ENCODE assay signal across 9 mouse cellular contexts in the genomic region with DNA sequence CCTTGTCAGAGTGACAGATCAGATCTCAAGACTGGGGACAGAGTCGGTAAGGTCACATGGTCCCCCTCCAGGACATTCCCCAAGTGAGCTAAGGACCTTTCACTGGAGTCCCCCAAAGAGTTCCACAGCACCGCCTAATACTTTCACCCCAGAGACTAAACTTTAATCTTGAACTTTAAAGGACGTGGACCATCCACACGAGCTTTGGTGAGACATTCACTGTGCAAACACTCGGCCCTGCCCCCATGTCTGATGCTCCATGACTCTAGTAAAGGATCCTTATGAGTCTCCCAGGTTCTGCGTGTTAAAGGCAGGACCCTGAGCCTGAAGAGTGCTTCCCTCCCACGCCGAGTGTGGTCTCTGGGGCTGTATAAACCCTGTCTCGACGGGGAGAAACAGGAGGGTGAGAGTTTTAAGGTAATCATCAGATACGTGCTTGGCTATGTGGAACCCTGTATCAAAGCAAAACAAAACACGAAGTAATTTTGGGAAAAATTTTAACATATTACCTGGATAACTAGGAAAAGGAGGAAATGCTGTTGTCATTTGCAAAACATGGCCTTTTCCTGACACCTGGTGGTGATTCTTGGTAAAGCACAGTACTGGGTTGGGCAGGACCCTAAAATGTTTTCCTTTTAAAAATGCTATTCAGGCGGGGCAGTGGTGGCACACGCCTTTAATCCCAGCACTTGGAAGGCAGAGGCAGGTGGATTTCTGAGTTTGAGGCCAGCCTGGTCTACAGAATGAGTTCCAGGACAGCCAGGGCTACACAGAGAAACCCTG.
DNase-seq lines count a peak whose midpoint lies in the region; ATAC-seq and TF ChIP-seq lines count a peak whose summit lies in the region.
"Had no signal": no experiment of that assay in that cellular context is flagged by ENCODE, and none has a peak within 500 bp of the region (broad histone marks: within the 10 kb centered on the region; RNA-seq: fewer than 3 reads in every experiment).

No protein-coding gene starts in this region.

- peak; percentile 69 to 81 for TF ChIP-seq CTCF in CH12.LX (conservative IDR thresholded peaks at IDR 0.05 in 1 of 2, IDR thresholded peaks at IDR 0.05 in 1 of 2; ENCODE audit: low read depth in 2 of 2, low read length in 2 of 2)
- TF ChIP-seq CTCF in layer of hippocampus, adult 2 months (conservative IDR thresholded peaks at IDR 0.05), result peak; percentile 87

- no peak for TF ChIP-seq POLR2A in CH12.LX (IDR thresholded peaks at IDR 0.05; ENCODE audit: low read depth, low read length)

- H3K4me3 ChIP-seq in hindbrain, embryonic 11.5 days (ENCODE audit: low read depth, low read length), result no peak overlapping the region
- no peak overlapping the region for H3K4me3 ChIP-seq in hindbrain, embryonic 10.5 days
- H3K4me3 ChIP-seq in CH12.LX (replicated peaks in 1 of 3; ENCODE audit: low read depth in 2 of 3, low read length in 2 of 3, poor library complexity in 1 of 3), result no peak overlapping the region
- no peak overlapping the region for H3K4me3 ChIP-seq in layer of hippocampus, adult 2 months
- H3K4me3 ChIP-seq in midbrain, embryonic 13.5 days (replicated peaks), result no peak overlapping the region
- H3K4me3 ChIP-seq: neural tube, embryonic 12.5 days had no signal

- dilution Hi-C loops in CH12.LX (cut with MboI; ENCODE audit: extremely low pct_ligation_motif_present, extremely low pct_unique_long_range_greater_than_20kb, low sequenced_read_pairs), result no loop called here

- no peaks in the 10 kb centered on the region for H3K9me3 ChIP-seq in hindbrain, embryonic 11.5 days (ENCODE audit: control insufficient read depth, low read length)
- H3K9me3 ChIP-seq in hindbrain, embryonic 10.5 days, result no peaks in the 10 kb centered on the region
- H3K9me3 ChIP-seq in CH12.LX (replicated peaks; ENCODE audit: low read length), result no peaks in the 10 kb centered on the region
- no peaks in the 10 kb centered on the region for H3K9me3 ChIP-seq in midbrain, embryonic 13.5 days
- H3K9me3 ChIP-seq: neural tube, embryonic 12.5 days had no signal

- no peak for TF ChIP-seq EP300 in CH12.LX (IDR thresholded peaks at IDR 0.05; ENCODE audit: low read length)

- H3K27me3 ChIP-seq in hindbrain, embryonic 11.5 days (ENCODE audit: control insufficient read depth, insufficient read depth, low read length), result no peaks in the 10 kb centered on the region
- no peaks in the 10 kb centered on the region for H3K27me3 ChIP-seq in hindbrain, embryonic 10.5 days (ENCODE audit: insufficient read depth, poor library complexity, severe bottlenecking)
- H3K27me3 ChIP-seq in CH12.LX (replicated peaks), result no peaks in the 10 kb centered on the region
- no peaks in the 10 kb centered on the region for H3K27me3 ChIP-seq in midbrain, embryonic 13.5 days

- no peak overlapping the region for H3K27ac ChIP-seq in hindbrain, embryonic 11.5 days (ENCODE audit: low read depth, low read length)
- no peak overlapping the region for H3K27ac ChIP-seq in hindbrain, embryonic 10.5 days
- H3K27ac ChIP-seq in CH12.LX (ENCODE audit: insufficient read depth, low read depth), result no peak overlapping the region
- H3K27ac ChIP-seq in layer of hippocampus, adult 2 months, result 0 out of 2 replicates have a peak overlapping the region, but pooled peaks have one; percentile 16
- H3K27ac ChIP-seq in midbrain, embryonic 13.5 days, result 0 out of 2 replicates have a peak overlapping the region, but pooled peaks have one; percentile 20
- H3K27ac ChIP-seq: neural tube, embryonic 12.5 days had no signal

- peaks cover 5% of the 10 kb centered on the region; the same call in 1 of the 2 replicates for H3K4me1 ChIP-seq in hindbrain, embryonic 11.5 days (replicated peaks; ENCODE audit: control insufficient read depth, insufficient read depth, low read length)
- H3K4me1 ChIP-seq in hindbrain, embryonic 10.5 days (replicated peaks), result peaks cover 44% of the 10 kb centered on the region
- H3K4me1 ChIP-seq in CH12.LX (ENCODE audit: control insufficient read depth in 1 of 2, insufficient read depth in 2 of 2), result peaks cover 3 to 9% of the 10 kb centered on the region in 2 experiments; a peak in 1 of 4 replicates
- H3K4me1 ChIP-seq in midbrain, embryonic 13.5 days (replicated peaks), result peaks cover 50% of the 10 kb centered on the region

- in situ Hi-C loops in CH12.LX (cut with MboI; ENCODE audit: low pct_ligation_motif_present, low pct_unique_long_range_greater_than_20kb, low sequenced_read_pairs), result loop anchor here (5.0 to 10.0 kb wide), 2 partner anchors 167 to 420 kb away; no protein-coding TSS in a partner anchor

- 79% methylated on average over 14 of the region's 14 CpGs for WGBS in hindbrain, embryonic 11.5 days
- WGBS in hindbrain, embryonic 10.5 days, result 82% methylated on average over 14 of the region's 14 CpGs
- 80% methylated on average over 14 of the region's 14 CpGs for WGBS in midbrain, embryonic 13.5 days

- H3K4me2 ChIP-seq in hindbrain, embryonic 11.5 days (replicated peaks; ENCODE audit: low read depth, low read length), result no peak overlapping the region
- H3K4me2 ChIP-seq in CH12.LX (ENCODE audit: insufficient read depth, low read depth, poor library complexity, severe bottlenecking), result no peak overlapping the region
- H3K4me2 ChIP-seq in midbrain, embryonic 13.5 days (replicated peaks), result no peak overlapping the region
- H3K4me2 ChIP-seq: neural tube, embryonic 12.5 days had no signal

- H3K79me2 ChIP-seq in CH12.LX (replicated peaks; ENCODE audit: control insufficient read depth, extremely low read depth, insufficient read depth, poor library complexity, severe bottlenecking), result no peaks in the 10 kb centered on the region

- H3K9ac ChIP-seq in hindbrain, embryonic 11.5 days (ENCODE audit: low read depth, low read length), result no peak overlapping the region
- H3K9ac ChIP-seq in CH12.LX (ENCODE audit: insufficient read depth, low read depth), result no peak overlapping the region
- no peak overlapping the region for H3K9ac ChIP-seq in midbrain, embryonic 13.5 days (replicated peaks)
- H3K9ac ChIP-seq: neural tube, embryonic 12.5 days had no signal

- ATAC-seq in hindbrain, embryonic 11.5 days (ENCODE audit: low FRiP score), result no peak
- ATAC-seq in midbrain, embryonic 13.5 days, result no peak

- H3K36me3 ChIP-seq in hindbrain, embryonic 11.5 days (ENCODE audit: control insufficient read depth, insufficient read depth, low read length), result no peaks in the 10 kb centered on the region
- peaks cover 65% of the 10 kb centered on the region for H3K36me3 ChIP-seq in hindbrain, embryonic 10.5 days
- no peaks in the 10 kb centered on the region for H3K36me3 ChIP-seq in CH12.LX (replicated peaks in 1 of 2; ENCODE audit: control insufficient read depth in 1 of 2, insufficient read depth in 1 of 2, low read length in 1 of 2)
- 0 out of 2 replicates have a peak, but pooled peaks cover 4% of the 10 kb centered on the region for H3K36me3 ChIP-seq in midbrain, embryonic 13.5 days

- peak; percentile 73 for DNase-seq in hindbrain, embryonic 11.5 days (ENCODE audit: low spot score)
- DNase-seq in hindbrain, embryonic 10.5 days (ENCODE audit: low spot score), result no peak
- DNase-seq in CH12.LX (ENCODE audit: extremely low read depth), result peak; percentile 45
- peak; percentile 70 to 79 for DNase-seq in cerebellum, adult 18-20 months
- DNase-seq in frontal cortex, postnatal 36 days (ENCODE audit: low spot score in 2 of 2), result peak; percentile 71 to 75
- peak; percentile 42 to 85 for DNase-seq in layer of hippocampus, adult 2 months (ENCODE audit: low spot score in 2 of 2)
- peak; percentile 29 for DNase-seq in testis, postnatal 14 days (ENCODE audit: low spot score)

- peak; percentile 87 for TF ChIP-seq RAD21 in CH12.LX (IDR thresholded peaks at IDR 0.05; ENCODE audit: low read depth, low read length)

TF ChIP-seq in CH12.LX, 34 proteins besides CTCF, POLR2A, EP300 and RAD21:
- TF ChIP-seq ZC3H11A (IDR thresholded peaks at IDR 0.05; ENCODE audit: low read depth, low read length) (peak; percentile 63), BHLHE40 (IDR thresholded peaks at IDR 0.05; ENCODE audit: low read depth, low read length) (no peak), MYC (IDR thresholded peaks at IDR 0.05; ENCODE audit: low read depth, low read length) (no peak), ZMIZ1 (IDR thresholded peaks at IDR 0.05; ENCODE audit: low read depth, low read length) (no peak), TCF12 (IDR thresholded peaks at IDR 0.05; ENCODE audit: low read depth, low read length) (no peak), USF2 (conservative IDR thresholded peaks at IDR 0.05; ENCODE audit: low read depth, low read length) (no peak), ZKSCAN1 (IDR thresholded peaks at IDR 0.05; ENCODE audit: borderline replicate concordance, low read depth, low read length) (no peak), USF1 (IDR thresholded peaks at IDR 0.05; ENCODE audit: low read depth, low read length) (no peak), E2F4 (IDR thresholded peaks at IDR 0.05; ENCODE audit: insufficient replicate concordance, low read depth, low read length) (no peak), PAX5 (IDR thresholded peaks at IDR 0.05; ENCODE audit: low read length) (no peak), SMC3 (IDR thresholded peaks at IDR 0.05; ENCODE audit: low read depth, low read length) (peak; percentile 76), MAFK (IDR thresholded peaks at IDR 0.05; ENCODE audit: insufficient replicate concordance, low read length) (no peak), SIN3A (IDR thresholded peaks at IDR 0.05; ENCODE audit: low read length) (no peak)

Comparison
In these comparisons a context has a peak if more than half of its experiments do, and no peak if none do; other contexts are left out.
1. H3K27ac ChIP-seq: peak in layer of hippocampus, adult 2 months (single experiment) and midbrain, embryonic 13.5 days (single experiment); none in hindbrain, embryonic 11.5 days (single experiment), hindbrain, embryonic 10.5 days (single experiment) and CH12.LX (single experiment).